Mouse (Mus musculus) liver, embryonic 14.5 days (tissue): ENCODE measurements around the gene Nfasc. TPM values are rescaled to one million over a fixed set of nuclear protein-coding genes. Genes with fewer than 3 reads are reported as not detected.

ENCODE experiments used
- ATAC-seq: fragments of 200-750 bp; cut with Nextera tagmentation; 2 replicates; pipeline ENCODE4 v1.8.0; 2017; ENCODE audit warnings: moderate number of reproducible peaks, mild to moderate bottlenecking, moderate library complexity; ENCODE audit not compliant: insufficient read depth
- DNase-seq, 3 experiments: peaks; one replicate each; pipeline ENCODE4 v3.0.0-alpha.2; 2012 to 2013; ENCODE audit warnings: low read depth in 3 of 3, low spot score in 3 of 3
- H3K27ac ChIP-seq: fragments of 300-500 bp; sonication (generic); 2 replicates; pipeline ENCODE4 v1.5.1; 2014; ENCODE audit warnings: moderate library complexity, mild to moderate bottlenecking, control low read depth, inconsistent platforms
- H3K27me3 ChIP-seq: fragments of 300-500 bp; sonication (generic); 2 replicates; pipeline ENCODE4 v1.6.1; 2014; ENCODE audit warnings: mild to moderate bottlenecking, low read length, moderate library complexity; ENCODE audit not compliant: control insufficient read depth, insufficient read depth
- H3K36me3 ChIP-seq: fragments of 300-500 bp; sonication (generic); replicated peaks from 2 replicates; pipeline ENCODE4 v1.6.1; 2014; ENCODE audit warnings: low read depth; ENCODE audit not compliant: control insufficient read depth, insufficient read depth
- H3K4me1 ChIP-seq, 2 experiments: fragments of 200-500 bp in 1 of 2; fragments of 300-500 bp in 1 of 2; sonication (generic) in 1 of 2; replicated peaks; 2 replicates each; pipeline ENCODE4 v1.6.1; 2012 to 2014; ENCODE audit warnings: antibody characterized with exemption in 1 of 2, inconsistent platforms in 1 of 2, low read length in 1 of 2; ENCODE audit not compliant: control insufficient read depth in 2 of 2, insufficient read depth in 2 of 2
- H3K4me2 ChIP-seq: fragments of 300-500 bp; sonication (generic); 2 replicates; pipeline ENCODE4 v1.6.1; 2014; ENCODE audit warnings: low read depth, mild to moderate bottlenecking, control low read depth, moderate library complexity
- H3K4me3 ChIP-seq, 2 experiments: fragments of 200-500 bp in 1 of 2; fragments of 300-500 bp in 1 of 2; sonication (generic) in 1 of 2; 2 replicates each; pipeline ENCODE4 v1.5.1; 2012 to 2014; ENCODE audit warnings: low read depth in 2 of 2, low read length in 2 of 2, mild to moderate bottlenecking in 2 of 2, control low read depth in 1 of 2, inconsistent platforms in 1 of 2, moderate library complexity in 1 of 2; ENCODE audit not compliant: insufficient read depth in 1 of 2
- H3K9ac ChIP-seq: fragments of 300-500 bp; sonication (generic); replicated peaks from 2 replicates; pipeline ENCODE4 v1.6.1; 2014; ENCODE audit warnings: mild to moderate bottlenecking, control low read depth, moderate library complexity
- H3K9me3 ChIP-seq: fragments of 300-500 bp; sonication (generic); 2 replicates; pipeline ENCODE4 v1.6.1; 2016; ENCODE audit warnings: low read length, mixed read lengths; ENCODE audit not compliant: control insufficient read depth
- CTCF ChIP-seq: IDR thresholded peaks from 2 replicates; pipeline ENCODE4 v1.5.1; 2016; ENCODE audit warnings: antibody characterized with exemption, low read depth, control low read depth
- EP300 ChIP-seq: IDR thresholded peaks from 2 replicates; pipeline ENCODE4 v1.6.1; 2016; ENCODE audit warnings: antibody characterized with exemption, low read depth
- WGBS: fragments of 180-500 bp; shearing (Covaris S2); extraction: QIAGEN DNeasy Blood & Tissue Kit; methylation state at CpG from one replicate; pipeline ENCODE4 v1.1.7; 2014; ENCODE audit not compliant: insufficient replicate concordance; 5-methylcytosine and 5-hydroxymethylcytosine counted together
- polyA plus RNA-seq, 2 experiments: library from polyadenylated mRNA; depleted of rRNA in 1 of 2; stranded (reverse) in 1 of 2; unstranded in 1 of 2; fragments of >200 nt; fragmentation: Nextera tagmentation in 1 of 2; extraction: Ambion mirVana in 1 of 2; gene quantifications; 2 replicates each; pipeline versions ENCODE4 v1.2.1 to v1.2.3; 2012 to 2014

The Nfasc gene
- polyA plus RNA-seq, 2 experiments, result 0.01 to 0.05 TPM

- Histone ChIP-seq H3K36me3 (no peaks in the 10 kb centered on the region), H3K27ac (no peak overlapping the region), H3K27me3 (no peaks in the 10 kb centered on the region), H3K9me3 (no peaks in the 10 kb centered on the region), H3K4me1 (no peaks in the 10 kb centered on the region), H3K4me3 (no peak overlapping the region), H3K9ac (no peak overlapping the region), H3K4me2 (no peak overlapping the region)
- DNase-seq, result no peak
- ATAC-seq, result no peak
- 71% methylated on average over 1 of the region's 1 CpGs for WGBS
- TF ChIP-seq CTCF, result no peak
- TF ChIP-seq EP300, result no peak
Measured at GRCm38 (mm10) chr1:132571613-132572012, 170.0 kb downstream of the Nfasc start.

- TF ChIP-seq EP300 (no peak), CTCF (no peak)
- no peak overlapping the region for H3K4me3 ChIP-seq
- no peaks in the 10 kb centered on the region for H3K27me3 ChIP-seq
- WGBS, result 68% methylated on average over 8 of the region's 8 CpGs
- no peak overlapping the region for H3K4me2 ChIP-seq
- no peak overlapping the region for H3K9ac ChIP-seq
- no peak for DNase-seq
- H3K36me3 ChIP-seq, result no peaks in the 10 kb centered on the region
- no peaks in the 10 kb centered on the region for H3K9me3 ChIP-seq
- no peak overlapping the region for H3K27ac ChIP-seq
- ATAC-seq, result no peak
- H3K4me1 ChIP-seq, result no peaks in the 10 kb centered on the region
Measured at GRCm38 (mm10) chr1:132570906-132571305, 170.7 kb downstream of the Nfasc start.

DNA sequence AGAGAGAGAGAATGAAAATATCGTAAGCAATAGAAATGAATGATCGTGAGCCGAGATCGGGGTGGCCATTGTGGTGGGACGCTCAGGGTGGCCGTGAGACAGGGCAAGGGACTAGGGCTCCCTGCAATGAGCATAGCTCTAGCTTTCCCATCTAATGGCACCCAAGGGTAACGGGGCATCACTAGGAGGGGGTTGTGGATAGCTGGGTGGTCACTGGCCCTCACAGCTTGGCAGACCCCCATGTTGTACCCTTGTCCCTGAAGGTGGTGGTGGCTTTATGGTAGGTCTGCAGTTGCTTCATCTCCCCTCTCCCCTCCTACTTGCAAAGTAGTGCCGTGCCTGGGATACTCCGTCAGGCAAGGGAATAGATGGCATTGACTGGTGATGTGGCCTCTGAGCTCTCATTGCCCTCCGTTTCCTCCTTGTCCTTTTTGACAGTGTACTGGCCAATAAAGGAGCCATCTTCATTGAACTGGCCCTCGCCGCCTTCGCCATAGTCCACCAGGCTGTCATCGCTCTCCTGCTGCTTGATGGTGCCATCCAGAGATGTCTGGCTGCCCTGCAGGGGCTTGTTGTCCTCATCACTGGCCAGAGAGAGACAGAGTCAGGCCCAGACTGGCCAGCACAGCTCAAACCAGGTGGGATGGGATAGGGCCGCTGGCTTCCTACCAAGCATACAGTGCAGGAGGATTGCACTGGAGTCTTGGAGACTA is 171.4 kb downstream of the Nfasc start:
- Histone ChIP-seq H3K27me3 (no peaks in the 10 kb centered on the region), H3K4me2 (no peak overlapping the region), H3K4me3 (no peak overlapping the region), H3K27ac (no peak overlapping the region), H3K36me3 (no peaks in the 10 kb centered on the region), H3K4me1 (no peaks in the 10 kb centered on the region), H3K9ac (no peak overlapping the region), H3K9me3 (no peaks in the 10 kb centered on the region)
- no peak for DNase-seq
- TF ChIP-seq CTCF (no peak), EP300 (no peak)
- 79% methylated on average over 15 of the region's 15 CpGs for WGBS
- 0 out of 2 replicates have a peak, but pooled peaks have one; percentile 13 for ATAC-seq

DNA sequence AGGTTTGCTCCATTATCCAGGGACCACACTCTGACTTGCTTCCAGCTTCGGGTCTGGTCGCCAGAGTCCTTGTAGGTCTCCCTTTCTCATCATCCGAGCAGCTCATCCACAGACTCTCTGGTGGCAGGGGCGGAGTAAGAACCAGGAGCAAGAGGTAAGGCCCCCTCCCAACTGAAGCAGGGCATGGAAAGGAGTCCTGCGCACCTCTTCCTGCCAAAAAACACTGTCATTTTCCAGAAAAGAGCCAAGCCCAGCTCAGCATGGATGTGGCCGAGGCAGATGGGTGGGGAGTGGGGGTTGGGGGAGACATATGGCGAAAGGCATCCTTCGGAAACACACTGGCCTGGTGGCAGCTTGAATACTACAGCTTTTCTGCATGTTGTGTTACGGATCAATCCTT is 172.1 kb downstream of the Nfasc start:
- no peak overlapping the region for H3K4me3 ChIP-seq
- ATAC-seq, result no peak
- no peak overlapping the region for H3K27ac ChIP-seq
- TF ChIP-seq EP300 (no peak), CTCF (no peak)
- 58% methylated on average over 9 of the region's 9 CpGs for WGBS
- H3K4me2 ChIP-seq, result no peak overlapping the region
- H3K36me3 ChIP-seq, result no peaks in the 10 kb centered on the region
- H3K9me3 ChIP-seq, result no peaks in the 10 kb centered on the region
- DNase-seq, result no peak
- H3K27me3 ChIP-seq, result no peaks in the 10 kb centered on the region
- H3K4me1 ChIP-seq, result no peaks in the 10 kb centered on the region
- H3K9ac ChIP-seq, result no peak overlapping the region

DNA sequence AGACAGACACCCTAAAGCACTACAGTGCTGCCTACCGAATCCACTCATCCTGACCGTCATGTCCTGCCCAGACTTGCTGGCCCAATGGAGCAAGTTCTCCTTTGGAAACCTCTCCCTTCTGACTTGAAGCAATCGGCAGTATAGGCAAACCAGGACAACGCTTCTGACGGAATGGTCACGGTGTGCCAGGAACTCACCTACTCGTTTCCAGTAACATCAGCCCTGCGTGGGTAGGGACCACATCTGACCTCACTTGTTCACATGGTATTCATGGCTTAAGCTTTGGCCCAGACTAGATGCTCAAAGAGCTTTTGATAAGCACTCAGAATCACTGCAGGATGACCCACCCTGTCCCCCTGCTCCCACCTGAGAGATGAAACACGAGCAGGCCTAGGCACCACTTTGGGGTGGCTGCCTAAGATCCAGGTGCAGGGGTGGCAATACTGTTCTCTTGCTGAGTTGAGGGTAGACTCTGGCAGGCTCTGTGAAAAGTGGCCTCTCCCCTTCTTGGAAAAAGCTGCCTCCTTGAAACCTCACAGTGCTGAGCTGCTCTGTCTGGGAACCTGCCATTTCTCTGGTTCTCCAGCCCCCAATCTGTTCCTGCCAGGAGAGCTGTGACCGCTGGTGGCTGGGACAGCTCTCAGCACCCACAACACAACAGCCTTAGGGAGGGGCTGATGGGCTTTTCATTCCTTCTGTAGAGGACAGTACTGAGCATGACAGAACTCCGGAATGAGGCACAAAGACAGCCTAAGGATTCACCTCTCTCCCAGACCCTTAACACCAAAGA is 174.1 kb downstream of the Nfasc start:
- no peaks in the 10 kb centered on the region for H3K27me3 ChIP-seq
- H3K9me3 ChIP-seq, result no peaks in the 10 kb centered on the region
- H3K4me2 ChIP-seq, result no peak overlapping the region
- no peak for ATAC-seq
- no peak overlapping the region for H3K9ac ChIP-seq
- WGBS, result 65% methylated on average over 11 of the region's 11 CpGs
- no peaks in the 10 kb centered on the region for H3K36me3 ChIP-seq
- no peak overlapping the region for H3K27ac ChIP-seq
- H3K4me3 ChIP-seq, result no peak overlapping the region
- TF ChIP-seq CTCF (no peak), EP300 (no peak)
- no peaks in the 10 kb centered on the region for H3K4me1 ChIP-seq
- DNase-seq, result no peak
